Mouse (Mus musculus) kidney, adult 2 months (tissue): ENCODE data around the gene Col4a2.

Source experiments
- CTCF ChIP-seq: fragments of 200-500 bp; conservative IDR thresholded peaks from 2 replicates; pipeline ENCODE4 v1.5.1; 2011; ENCODE audit warnings: low read depth, mild to moderate bottlenecking, control low read depth, low read length, moderate library complexity, mixed read lengths; ENCODE audit not compliant: insufficient read depth, insufficient read length
- POLR2A ChIP-seq: fragments of 200-500 bp; IDR thresholded peaks from one replicate; pipeline ENCODE4 v1.6.1; 2011; ENCODE audit warnings: low read depth, low read length, control low read depth

- no peak for TF ChIP-seq CTCF
- no peak for TF ChIP-seq POLR2A
These were observed 29.9 kb upstream of the Col4a2 start for GRCm38 (mm10) chr8:11282696-11283095.
